Mouse (Mus musculus): ENCODE measurements around the gene 1700069L16Rik. TPM values are rescaled to one million over a fixed set of nuclear protein-coding genes. Genes with fewer than 3 reads are reported as not detected.

The 1700069L16Rik gene
- polyA plus RNA-seq, 1 experiment from 2014 or later = not detected

DNA sequence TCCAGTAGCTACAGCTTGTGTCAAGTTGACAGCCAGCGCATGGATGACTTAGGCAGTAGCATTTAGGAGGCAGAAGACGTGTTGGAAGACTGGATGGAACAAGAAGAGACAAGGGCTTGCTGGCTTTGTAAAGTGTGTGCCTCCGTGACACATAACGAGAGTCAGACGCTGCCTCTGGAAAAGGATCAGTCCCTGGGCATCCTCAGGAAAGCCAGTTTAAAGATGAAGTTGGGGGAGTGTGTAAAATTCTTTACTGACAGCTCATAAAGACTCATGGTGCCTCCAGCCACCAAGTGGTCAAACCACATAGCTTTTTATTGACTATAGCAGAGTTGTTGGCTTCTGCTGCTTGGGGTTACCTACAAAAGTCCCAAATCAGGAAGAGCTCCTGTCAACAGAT lies 39.1 kb downstream of the 1700069L16Rik start:
- ATAC-seq (ENCODE audit: insufficient number of reproducible peaks, insufficient read depth, low FRiP score, low read depth) = no peak
- Histone ChIP-seq H3K36me3 (ENCODE audit: control insufficient read depth, insufficient read depth, low read length) (no peaks in the 10 kb centered on the region), H3K27ac (replicated peaks in 1 of 2; ENCODE audit: control insufficient read depth in 1 of 2, insufficient read depth in 1 of 2, low read depth in 2 of 2, low read length in 2 of 2) (no peak overlapping the region), H3K4me2 (ENCODE audit: low read length) (no peak overlapping the region), H3K9me3 (ENCODE audit: control insufficient read depth, low read length) (no peaks in the 10 kb centered on the region), H3K27me3 (ENCODE audit: control insufficient read depth, insufficient read depth, low read length) (no peaks in the 10 kb centered on the region), H3K9ac (ENCODE audit: low read length) (no peak overlapping the region), H3K4me3 (ENCODE audit: control insufficient read depth in 1 of 2, insufficient read depth in 1 of 2, low read depth in 1 of 2, low read length in 2 of 2) (no peak overlapping the region), H3K4me1 (ENCODE audit: control insufficient read depth in 2 of 2, insufficient read depth in 2 of 2, low read length in 2 of 2) (no peaks in the 10 kb centered on the region)
- 56% methylated on average over 5 of the region's 5 CpGs for WGBS

DNA sequence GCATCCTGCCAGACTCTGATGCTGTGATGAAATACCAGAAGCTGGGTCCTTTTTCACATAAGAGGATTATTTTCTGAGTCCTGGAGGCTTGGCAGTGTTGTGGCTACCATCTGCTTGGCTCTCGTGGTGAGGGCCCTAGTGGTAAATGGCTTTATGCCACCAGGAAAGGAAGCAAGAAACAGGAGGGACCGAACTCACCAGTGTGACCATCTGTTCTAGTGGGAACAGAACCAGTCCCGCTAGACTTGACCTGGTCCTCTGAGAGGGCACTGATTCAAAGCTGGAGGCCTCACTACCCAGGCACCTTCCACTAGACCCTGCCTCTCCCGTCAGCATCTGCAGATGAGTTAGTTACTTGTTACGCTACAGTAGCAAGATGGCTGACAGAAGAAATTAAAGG lies 41.3 kb downstream of the 1700069L16Rik start:
- no peak for ATAC-seq (ENCODE audit: insufficient number of reproducible peaks, insufficient read depth, low FRiP score, low read depth)
- Histone ChIP-seq H3K27ac (replicated peaks in 1 of 2; ENCODE audit: control insufficient read depth in 1 of 2, insufficient read depth in 1 of 2, low read depth in 2 of 2, low read length in 2 of 2) (no peak overlapping the region), H3K4me1 (ENCODE audit: control insufficient read depth in 2 of 2, insufficient read depth in 2 of 2, low read length in 2 of 2) (no peaks in the 10 kb centered on the region), H3K9me3 (ENCODE audit: control insufficient read depth, low read length) (no peaks in the 10 kb centered on the region), H3K36me3 (ENCODE audit: control insufficient read depth, insufficient read depth, low read length) (no peaks in the 10 kb centered on the region), H3K4me2 (ENCODE audit: low read length) (no peak overlapping the region), H3K27me3 (ENCODE audit: control insufficient read depth, insufficient read depth, low read length) (no peaks in the 10 kb centered on the region), H3K4me3 (ENCODE audit: control insufficient read depth in 1 of 2, insufficient read depth in 1 of 2, low read depth in 1 of 2, low read length in 2 of 2) (no peak overlapping the region), H3K9ac (ENCODE audit: low read length) (no peak overlapping the region)
- WGBS = 78% methylated on average over 5 of the region's 5 CpGs

DNA sequence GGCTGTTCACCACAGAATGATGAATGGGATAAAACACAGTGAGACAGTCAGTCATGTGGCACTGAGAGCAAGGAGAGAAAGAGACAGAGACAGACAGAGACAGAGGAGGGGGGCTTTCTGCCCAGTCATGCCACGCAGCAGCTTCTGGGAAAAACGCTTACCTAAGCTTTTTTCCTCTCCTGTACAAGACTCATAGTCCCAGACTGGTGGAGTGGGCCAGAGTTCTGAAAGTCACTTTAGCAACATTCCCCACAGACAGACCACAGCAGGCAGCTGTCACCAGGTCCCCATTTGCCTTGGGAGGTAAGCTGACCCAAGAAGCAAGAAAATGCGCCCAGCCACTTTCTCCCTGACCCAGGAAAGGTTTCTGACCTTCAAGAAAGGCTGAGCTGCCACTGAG lies 42.1 kb downstream of the 1700069L16Rik start:
- Histone ChIP-seq H3K4me2 (ENCODE audit: low read length) (no peak overlapping the region), H3K9me3 (ENCODE audit: control insufficient read depth, low read length) (no peaks in the 10 kb centered on the region), H3K36me3 (ENCODE audit: control insufficient read depth, insufficient read depth, low read length) (no peaks in the 10 kb centered on the region), H3K27ac (replicated peaks in 1 of 2; ENCODE audit: control insufficient read depth in 1 of 2, insufficient read depth in 1 of 2, low read depth in 2 of 2, low read length in 2 of 2) (no peak overlapping the region), H3K4me1 (ENCODE audit: control insufficient read depth in 2 of 2, insufficient read depth in 2 of 2, low read length in 2 of 2) (no peaks in the 10 kb centered on the region), H3K27me3 (ENCODE audit: control insufficient read depth, insufficient read depth, low read length) (no peaks in the 10 kb centered on the region), H3K9ac (ENCODE audit: low read length) (no peak overlapping the region), H3K4me3 (ENCODE audit: control insufficient read depth in 1 of 2, insufficient read depth in 1 of 2, low read depth in 1 of 2, low read length in 2 of 2) (no peak overlapping the region)
- 71% methylated on average over 3 of the region's 3 CpGs for WGBS
- no peak for ATAC-seq (ENCODE audit: insufficient number of reproducible peaks, insufficient read depth, low FRiP score, low read depth)

DNA sequence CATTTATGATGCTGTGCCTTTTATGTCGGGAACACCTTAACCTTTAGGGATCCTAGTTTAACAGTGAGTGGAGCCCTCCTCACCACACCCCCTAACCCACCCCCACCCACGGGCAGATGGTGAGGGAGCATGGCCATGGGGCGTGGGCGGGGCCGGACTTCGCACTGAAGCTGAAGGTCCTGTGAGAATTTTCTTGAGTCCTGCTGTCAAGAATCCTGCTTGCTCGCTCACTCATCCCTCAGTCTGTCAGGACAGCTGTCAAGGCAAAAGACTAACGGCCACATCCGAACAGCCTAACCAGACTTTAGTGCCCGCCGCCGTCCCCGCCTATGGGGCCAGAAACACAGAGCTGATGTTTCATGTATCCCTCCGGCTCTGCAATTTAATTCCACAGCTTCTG lies 43.4 kb downstream of the 1700069L16Rik start:
- no peak overlapping the region for H3K9ac ChIP-seq (ENCODE audit: low read length)
- no peak overlapping the region for H3K4me3 ChIP-seq (ENCODE audit: control insufficient read depth in 1 of 2, insufficient read depth in 1 of 2, low read depth in 1 of 2, low read length in 2 of 2)
- H3K9me3 ChIP-seq (ENCODE audit: control insufficient read depth, low read length) = no peaks in the 10 kb centered on the region
- no peak for ATAC-seq (ENCODE audit: insufficient number of reproducible peaks, insufficient read depth, low FRiP score, low read depth)
- WGBS = 77% methylated on average over 14 of the region's 14 CpGs
- no peak overlapping the region for H3K4me2 ChIP-seq (ENCODE audit: low read length)
- H3K27me3 ChIP-seq (ENCODE audit: control insufficient read depth, insufficient read depth, low read length) = no peaks in the 10 kb centered on the region
- no peaks in the 10 kb centered on the region for H3K36me3 ChIP-seq (ENCODE audit: control insufficient read depth, insufficient read depth, low read length)
- H3K4me1 ChIP-seq (ENCODE audit: control insufficient read depth in 2 of 2, insufficient read depth in 2 of 2, low read length in 2 of 2) = no peaks in the 10 kb centered on the region
- no peak overlapping the region for H3K27ac ChIP-seq (replicated peaks in 1 of 2; ENCODE audit: control insufficient read depth in 1 of 2, insufficient read depth in 1 of 2, low read depth in 2 of 2, low read length in 2 of 2)

DNA sequence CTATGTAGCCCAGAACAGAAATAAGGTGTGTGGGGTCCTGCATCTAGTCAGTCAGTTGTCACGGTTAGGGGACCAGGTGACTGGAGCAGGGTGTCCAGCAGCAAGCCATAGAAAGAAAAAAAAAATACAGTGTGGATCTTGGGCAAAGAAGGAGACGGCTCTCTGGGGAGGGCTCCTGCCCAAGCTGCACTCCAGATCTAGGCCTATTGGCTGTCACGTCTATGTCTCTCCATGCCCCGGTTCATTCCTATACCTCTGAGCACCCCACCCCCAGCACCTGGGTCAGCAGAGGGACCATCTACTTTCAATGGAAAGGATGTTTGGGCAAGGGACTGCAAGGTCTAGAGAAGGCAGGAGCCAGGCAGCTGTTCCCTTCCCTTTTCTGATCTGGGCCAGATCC lies 45.1 kb downstream of the 1700069L16Rik start:
- no peaks in the 10 kb centered on the region for H3K27me3 ChIP-seq (ENCODE audit: control insufficient read depth, insufficient read depth, low read length)
- ATAC-seq (ENCODE audit: insufficient number of reproducible peaks, insufficient read depth, low FRiP score, low read depth) = no peak
- H3K9ac ChIP-seq (ENCODE audit: low read length) = no peak overlapping the region
- H3K27ac ChIP-seq (replicated peaks in 1 of 2; ENCODE audit: control insufficient read depth in 1 of 2, insufficient read depth in 1 of 2, low read depth in 2 of 2, low read length in 2 of 2) = no peak overlapping the region
- 82% methylated on average over 4 of the region's 4 CpGs for WGBS
- no peaks in the 10 kb centered on the region for H3K9me3 ChIP-seq (ENCODE audit: control insufficient read depth, low read length)
- H3K4me1 ChIP-seq (ENCODE audit: control insufficient read depth in 2 of 2, insufficient read depth in 2 of 2, low read length in 2 of 2) = no peaks in the 10 kb centered on the region
- H3K4me3 ChIP-seq (ENCODE audit: control insufficient read depth in 1 of 2, insufficient read depth in 1 of 2, low read depth in 1 of 2, low read length in 2 of 2) = no peak overlapping the region
- no peaks in the 10 kb centered on the region for H3K36me3 ChIP-seq (ENCODE audit: control insufficient read depth, insufficient read depth, low read length)
- H3K4me2 ChIP-seq (ENCODE audit: low read length) = no peak overlapping the region

DNA sequence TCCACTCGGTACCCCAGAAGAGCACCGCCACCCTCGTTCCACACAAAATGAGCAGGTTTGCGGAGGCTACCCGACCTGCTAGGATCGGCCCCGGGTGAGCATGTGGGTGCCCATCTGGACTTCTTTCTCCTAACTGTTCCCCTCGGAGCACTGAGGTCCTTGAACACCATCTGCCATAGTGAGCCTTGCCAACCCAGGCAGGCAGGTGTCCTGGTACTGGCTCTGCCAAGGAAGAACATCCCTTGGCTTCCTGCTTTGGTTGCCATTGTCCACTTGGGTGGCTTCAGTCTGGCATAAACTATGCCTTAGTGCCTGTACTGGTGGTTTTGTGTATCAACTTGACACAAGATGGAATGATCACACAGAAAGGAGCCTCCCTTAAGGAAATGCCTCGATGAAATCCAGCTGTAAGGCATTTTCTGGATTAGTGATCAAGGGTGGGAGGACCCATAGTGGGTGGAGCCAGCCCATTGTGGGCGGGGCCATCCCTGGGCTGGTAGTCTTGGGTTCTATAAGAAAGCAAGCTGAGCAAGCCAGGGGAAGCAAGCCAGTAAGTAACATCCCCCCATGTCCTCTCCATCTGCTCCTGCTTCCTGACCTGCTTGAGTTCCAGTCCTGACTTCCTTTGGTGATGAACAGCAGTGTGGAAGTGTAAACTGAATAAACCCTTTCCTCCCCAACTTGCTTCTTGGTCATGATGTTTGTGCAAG lies 45.7 kb downstream of the 1700069L16Rik start:
- 76% methylated on average over 10 of the region's 10 CpGs for WGBS

DNA sequence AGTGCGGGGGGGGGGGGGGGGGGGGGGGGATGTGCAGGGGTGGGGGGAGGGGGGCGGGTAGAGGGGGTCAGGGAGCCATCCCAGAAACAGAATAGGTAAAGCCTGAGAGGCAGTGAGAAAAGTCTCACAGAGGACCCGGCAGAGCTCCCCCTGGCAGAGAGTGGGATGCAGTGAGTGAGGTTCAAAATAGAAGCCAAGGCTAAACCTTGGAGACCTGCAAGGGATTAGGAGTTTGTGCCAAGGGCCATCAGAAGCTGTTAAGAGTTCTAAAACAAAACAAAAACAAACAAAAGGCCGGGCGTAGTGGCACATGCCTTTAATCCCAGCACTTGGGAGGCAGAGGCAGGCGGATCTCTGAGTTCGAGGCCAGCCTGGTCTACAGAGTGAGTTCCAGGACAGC lies 47.0 kb downstream of the 1700069L16Rik start:
- H3K27me3 ChIP-seq (ENCODE audit: control insufficient read depth, insufficient read depth, low read length) = no peaks in the 10 kb centered on the region
- ATAC-seq (ENCODE audit: insufficient number of reproducible peaks, insufficient read depth, low FRiP score, low read depth) = no peak
- no peaks in the 10 kb centered on the region for H3K9me3 ChIP-seq (ENCODE audit: control insufficient read depth, low read length)
- no peak overlapping the region for H3K27ac ChIP-seq (replicated peaks in 1 of 2; ENCODE audit: control insufficient read depth in 1 of 2, insufficient read depth in 1 of 2, low read depth in 2 of 2, low read length in 2 of 2)
- WGBS = 66% methylated on average over 6 of the region's 7 CpGs
- H3K36me3 ChIP-seq (ENCODE audit: control insufficient read depth, insufficient read depth, low read length) = no peaks in the 10 kb centered on the region
- no peak overlapping the region for H3K4me3 ChIP-seq (ENCODE audit: control insufficient read depth in 1 of 2, insufficient read depth in 1 of 2, low read depth in 1 of 2, low read length in 2 of 2)
- H3K4me2 ChIP-seq (ENCODE audit: low read length) = no peak overlapping the region
- no peak overlapping the region for H3K9ac ChIP-seq (ENCODE audit: low read length)
- no peaks in the 10 kb centered on the region; a peak in 1 of 4 replicates for H3K4me1 ChIP-seq (ENCODE audit: control insufficient read depth in 2 of 2, insufficient read depth in 2 of 2, low read length in 2 of 2)

More for the DNA sequence above, 45.7 kb downstream of the 1700069L16Rik start:
- no peak for ATAC-seq (ENCODE audit: insufficient number of reproducible peaks, insufficient read depth, low FRiP score, low read depth)
- H3K27ac ChIP-seq (replicated peaks in 1 of 2; ENCODE audit: control insufficient read depth in 1 of 2, insufficient read depth in 1 of 2, low read depth in 2 of 2, low read length in 2 of 2) = no peak overlapping the region
- no peaks in the 10 kb centered on the region for H3K9me3 ChIP-seq (ENCODE audit: control insufficient read depth, low read length)
- no peaks in the 10 kb centered on the region for H3K36me3 ChIP-seq (ENCODE audit: control insufficient read depth, insufficient read depth, low read length)
- H3K4me1 ChIP-seq (ENCODE audit: control insufficient read depth in 2 of 2, insufficient read depth in 2 of 2, low read length in 2 of 2) = no peaks in the 10 kb centered on the region
- no peak overlapping the region for H3K4me3 ChIP-seq (ENCODE audit: control insufficient read depth in 1 of 2, insufficient read depth in 1 of 2, low read depth in 1 of 2, low read length in 2 of 2)
- no peak overlapping the region for H3K9ac ChIP-seq (ENCODE audit: low read length)
- no peaks in the 10 kb centered on the region for H3K27me3 ChIP-seq (ENCODE audit: control insufficient read depth, insufficient read depth, low read length)
- no peak overlapping the region for H3K4me2 ChIP-seq (ENCODE audit: low read length)

DNA sequence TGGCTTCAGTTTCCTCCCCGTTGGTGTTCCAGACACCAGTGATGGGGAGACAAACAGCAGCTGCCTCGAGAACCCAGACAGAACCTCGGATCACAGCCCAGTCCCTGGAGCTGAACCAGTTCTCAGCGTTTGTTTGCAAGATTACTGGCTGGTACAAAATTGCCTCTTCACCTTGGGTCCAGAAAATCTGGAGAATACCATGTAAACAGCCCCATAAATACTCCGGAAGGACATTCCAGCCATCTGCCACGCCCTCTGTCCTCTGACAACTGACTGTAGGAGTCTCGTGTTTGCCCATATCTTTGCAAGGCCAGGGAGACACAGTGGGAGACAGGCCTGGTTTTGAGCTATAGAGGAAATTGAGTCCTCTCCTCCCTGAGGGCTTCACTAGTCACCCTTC lies 49.7 kb downstream of the 1700069L16Rik start:
- Histone ChIP-seq H3K4me3 (ENCODE audit: control insufficient read depth in 1 of 2, insufficient read depth in 1 of 2, low read depth in 1 of 2, low read length in 2 of 2) (no peak overlapping the region), H3K27ac (replicated peaks in 1 of 2; ENCODE audit: control insufficient read depth in 1 of 2, insufficient read depth in 1 of 2, low read depth in 2 of 2, low read length in 2 of 2) (no peak overlapping the region), H3K9ac (ENCODE audit: low read length) (no peak overlapping the region), H3K9me3 (ENCODE audit: control insufficient read depth, low read length) (no peaks in the 10 kb centered on the region), H3K27me3 (ENCODE audit: control insufficient read depth, insufficient read depth, low read length) (no peaks in the 10 kb centered on the region), H3K36me3 (ENCODE audit: control insufficient read depth, insufficient read depth, low read length) (no peaks in the 10 kb centered on the region), H3K4me2 (ENCODE audit: low read length) (no peak overlapping the region), H3K4me1 (ENCODE audit: control insufficient read depth in 2 of 2, insufficient read depth in 2 of 2, low read length in 2 of 2) (no peaks in the 10 kb centered on the region; a peak in 1 of 4 replicates)
- ATAC-seq (ENCODE audit: insufficient number of reproducible peaks, insufficient read depth, low FRiP score, low read depth) = no peak
- WGBS = 55% methylated on average over 7 of the region's 7 CpGs
